Mouse (Mus musculus) ES-Bruce4 (cell line): Measurements from ENCODE around the gene Slc9a9. TPM values are rescaled to one million over a fixed set of nuclear protein-coding genes. Genes with fewer than 3 reads are reported as not detected.

ENCODE experiments used
- H3K27ac ChIP-seq: 2 replicates; pipeline ENCODE4 v1.5.1; 2012; ENCODE audit warnings: low read length, inconsistent platforms; ENCODE audit not compliant: insufficient read depth
- H3K27me3 ChIP-seq: 2 replicates; pipeline ENCODE4 v1.6.1; 2012; ENCODE audit warnings: mild to moderate bottlenecking, low read length, inconsistent platforms; ENCODE audit not compliant: control insufficient read depth, poor library complexity, insufficient read depth, severe bottlenecking
- H3K36me3 ChIP-seq: 2 replicates; pipeline ENCODE4 v1.6.1; 2012; ENCODE audit warnings: inconsistent platforms, mild to moderate bottlenecking, low read length, moderate library complexity; ENCODE audit not compliant: control insufficient read depth, poor library complexity, insufficient read depth, severe bottlenecking
- H3K4me1 ChIP-seq: one replicate; pipeline ENCODE4 v1.8.1; 2011; ENCODE audit warnings: low read length; ENCODE audit not compliant: control insufficient read depth, insufficient read depth
- H3K4me3 ChIP-seq: 2 replicates; pipeline ENCODE4 v1.5.1; 2011; ENCODE audit warnings: low read depth, mild to moderate bottlenecking, low read length
- H3K9ac ChIP-seq: 2 replicates; pipeline ENCODE4 v1.6.1; 2012; ENCODE audit warnings: low read depth, mild to moderate bottlenecking, inconsistent platforms; ENCODE audit not compliant: poor library complexity, severe bottlenecking
- H3K9me3 ChIP-seq: replicated peaks from 2 replicates; pipeline ENCODE4 v1.6.1; 2012; ENCODE audit warnings: mild to moderate bottlenecking, low read length, inconsistent platforms; ENCODE audit not compliant: control insufficient read depth, poor library complexity, insufficient read depth, severe bottlenecking
- CTCF ChIP-seq: IDR thresholded peaks from one replicate; pipeline ENCODE4 v1.8.1; 2011; ENCODE audit warnings: low read depth, low read length
- EP300 ChIP-seq: IDR thresholded peaks from 2 replicates; pipeline ENCODE4 v1.6.1; 2011; ENCODE audit warnings: low read depth, low read length; ENCODE audit not compliant: insufficient read depth
- POLR2A ChIP-seq: IDR thresholded peaks from one replicate; pipeline ENCODE4 v1.8.1; 2011; ENCODE audit warnings: low read length; ENCODE audit not compliant: insufficient read depth
- polyA plus RNA-seq: library from polyadenylated mRNA; stranded (reverse); fragments of >200 nt; gene quantifications from 2 replicates; pipeline ENCODE4 v1.2.4, GENCODE M21; 2011; ENCODE audit warnings: low read depth; ENCODE audit not compliant: missing spikeins, insufficient read depth, insufficient read length

Slc9a9 gene
- polyA plus RNA-seq, 1 experiment: not detected

DNA sequence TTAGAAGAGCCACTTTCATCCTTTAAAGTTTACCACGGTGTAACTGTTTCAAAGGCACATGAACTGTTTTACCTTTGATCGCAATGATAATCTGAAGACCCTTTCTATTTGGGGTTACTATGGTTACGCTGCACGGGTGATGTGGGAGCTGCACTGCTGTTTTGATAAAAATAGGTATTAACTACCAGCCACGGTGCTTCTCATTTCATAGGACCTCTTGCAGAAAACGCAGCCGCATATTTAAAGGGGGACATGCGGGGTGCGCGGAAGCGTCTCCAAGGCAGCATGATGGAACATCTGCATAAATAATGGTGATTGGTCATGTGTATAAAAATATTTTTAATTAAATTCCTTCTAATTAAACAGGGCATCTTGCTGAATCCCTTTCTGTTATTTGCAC lies 169.5 kb downstream of the Slc9a9 start:
- Histone ChIP-seq H3K27ac (no peak overlapping the region), H3K4me3 (no peak overlapping the region), H3K9me3 (no peaks in the 10 kb centered on the region), H3K36me3 (no peaks in the 10 kb centered on the region), H3K4me1 (no peaks in the 10 kb centered on the region), H3K9ac (no peak overlapping the region), H3K27me3 (no peaks in the 10 kb centered on the region)
- TF ChIP-seq POLR2A (no peak), CTCF (no peak)

DNA sequence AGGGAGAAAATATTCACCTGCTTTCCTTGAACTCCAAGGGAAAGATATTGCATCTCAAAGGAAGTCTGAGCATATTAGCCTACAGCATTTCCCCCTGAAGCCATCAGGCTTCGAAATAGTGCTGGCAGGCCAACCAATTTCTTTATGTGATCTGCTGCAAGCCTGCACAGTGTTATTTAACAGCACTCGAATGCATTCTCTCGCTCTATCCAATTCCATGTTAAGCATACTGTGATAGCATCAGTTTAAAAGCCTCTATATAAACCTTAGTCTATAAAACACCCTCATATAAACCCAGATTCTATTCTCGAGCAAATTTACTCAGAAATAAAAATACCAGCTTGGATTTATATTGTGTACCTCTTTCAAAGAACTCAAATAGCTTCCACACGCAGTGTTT lies 170.7 kb downstream of the Slc9a9 start:
- Histone ChIP-seq H3K9ac (no peak overlapping the region), H3K9me3 (no peaks in the 10 kb centered on the region), H3K4me3 (no peak overlapping the region), H3K27ac (no peak overlapping the region), H3K4me1 (no peaks in the 10 kb centered on the region), H3K36me3 (no peaks in the 10 kb centered on the region), H3K27me3 (no peaks in the 10 kb centered on the region)
- TF ChIP-seq POLR2A: no peak
- no peak for TF ChIP-seq CTCF
- TF ChIP-seq EP300: no peak

DNA sequence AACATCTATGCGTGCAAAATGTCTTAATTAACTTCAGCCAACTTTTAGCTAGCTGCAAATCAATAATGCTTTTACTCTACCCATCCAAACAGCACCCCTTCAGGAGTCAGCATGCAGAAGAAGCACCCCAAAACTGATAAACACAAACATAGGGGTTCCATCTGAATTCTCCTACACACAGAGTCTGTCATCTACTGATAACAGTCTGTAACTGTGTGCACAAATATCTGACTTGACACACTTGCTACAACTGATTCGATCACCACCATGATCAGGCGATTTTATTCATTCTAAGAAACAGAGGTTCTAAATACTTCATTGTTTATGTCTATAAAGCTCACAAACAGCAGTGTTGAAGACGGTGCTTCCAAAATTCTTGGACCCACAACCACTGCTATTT lies 171.3 kb downstream of the Slc9a9 start:
- H3K4me1 ChIP-seq: no peaks in the 10 kb centered on the region
- H3K36me3 ChIP-seq: no peaks in the 10 kb centered on the region
- no peaks in the 10 kb centered on the region for H3K9me3 ChIP-seq
- TF ChIP-seq POLR2A: no peak
- TF ChIP-seq CTCF: no peak
- no peak for TF ChIP-seq EP300
- no peak overlapping the region for H3K9ac ChIP-seq
- no peak overlapping the region for H3K27ac ChIP-seq
- no peaks in the 10 kb centered on the region for H3K27me3 ChIP-seq
- H3K4me3 ChIP-seq: no peak overlapping the region

DNA sequence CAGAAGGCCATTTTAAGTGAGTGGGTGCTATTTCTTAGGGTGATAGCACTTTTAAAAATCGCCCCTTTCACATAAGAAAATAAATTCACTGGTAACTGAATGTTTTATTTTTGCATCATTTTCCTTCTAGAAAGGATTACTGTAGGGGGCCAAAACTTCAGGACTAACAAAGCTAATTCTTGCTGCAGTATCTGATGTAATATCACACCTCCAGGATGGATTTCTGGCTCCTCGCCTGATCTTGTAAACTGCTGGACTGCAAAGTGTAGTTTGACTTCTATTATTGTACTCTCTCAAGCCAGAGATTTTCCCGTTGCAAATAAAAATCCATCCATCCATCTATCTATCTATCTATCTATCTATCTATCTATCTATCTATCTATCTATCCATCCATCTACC lies 174.5 kb downstream of the Slc9a9 start:
- no peak overlapping the region for H3K9ac ChIP-seq
- TF ChIP-seq POLR2A: no peak
- TF ChIP-seq EP300: no peak
- no peaks in the 10 kb centered on the region for H3K4me1 ChIP-seq
- H3K9me3 ChIP-seq: no peaks in the 10 kb centered on the region
- H3K27me3 ChIP-seq: no peaks in the 10 kb centered on the region
- no peak overlapping the region for H3K4me3 ChIP-seq
- no peaks in the 10 kb centered on the region for H3K36me3 ChIP-seq
- no peak overlapping the region for H3K27ac ChIP-seq

DNA sequence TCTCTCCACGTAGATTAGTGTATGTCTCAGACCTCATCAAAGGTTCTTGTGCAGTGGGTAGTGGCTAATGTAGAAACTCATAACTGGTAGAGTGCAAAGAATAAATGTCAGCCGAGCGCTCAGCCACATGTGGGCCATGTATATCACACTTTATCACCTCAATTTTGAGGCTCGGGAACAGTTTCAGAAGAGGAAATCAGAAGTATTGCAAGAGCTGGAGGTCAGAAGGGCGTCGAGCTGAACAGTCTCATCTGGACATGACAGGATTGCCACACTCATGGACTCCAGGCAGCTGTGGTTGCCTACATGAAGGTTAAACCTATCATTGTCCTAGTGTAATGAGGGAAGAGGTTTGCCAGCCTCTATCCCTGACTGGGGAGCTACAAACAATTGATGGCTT lies 177.9 kb downstream of the Slc9a9 start:
- Histone ChIP-seq H3K9me3 (no peaks in the 10 kb centered on the region), H3K4me1 (no peaks in the 10 kb centered on the region), H3K27me3 (no peaks in the 10 kb centered on the region), H3K9ac (no peak overlapping the region), H3K27ac (no peak overlapping the region), H3K4me3 (no peak overlapping the region), H3K36me3 (no peaks in the 10 kb centered on the region)
- TF ChIP-seq EP300 (no peak), CTCF (no peak), POLR2A (no peak)

DNA sequence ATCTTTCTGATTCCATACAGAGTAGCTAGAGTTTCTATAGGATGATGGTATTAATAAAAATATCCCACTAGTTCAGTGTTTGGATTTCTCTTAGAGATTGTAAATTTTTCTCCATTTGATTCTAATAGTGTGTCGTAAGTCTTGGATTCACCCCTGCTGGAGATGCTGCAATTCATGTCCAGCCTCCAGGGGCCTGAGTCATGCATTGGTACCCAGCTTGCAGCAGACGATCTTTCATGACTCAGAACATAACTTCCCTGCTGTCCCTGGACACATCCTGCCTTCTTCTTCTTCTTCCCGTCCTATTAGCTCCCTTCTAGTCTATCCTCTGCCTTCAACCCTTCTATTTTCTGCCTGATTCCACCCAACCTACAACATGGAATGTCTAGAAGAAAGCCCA lies 181.8 kb downstream of the Slc9a9 start:
- H3K27ac ChIP-seq: no peak overlapping the region
- no peak overlapping the region for H3K4me3 ChIP-seq
- no peaks in the 10 kb centered on the region for H3K27me3 ChIP-seq
- H3K9me3 ChIP-seq: no peaks in the 10 kb centered on the region
- no peaks in the 10 kb centered on the region for H3K4me1 ChIP-seq
- H3K9ac ChIP-seq: no peak overlapping the region
- TF ChIP-seq CTCF (no peak), EP300 (no peak), POLR2A (no peak)
- no peaks in the 10 kb centered on the region for H3K36me3 ChIP-seq

DNA sequence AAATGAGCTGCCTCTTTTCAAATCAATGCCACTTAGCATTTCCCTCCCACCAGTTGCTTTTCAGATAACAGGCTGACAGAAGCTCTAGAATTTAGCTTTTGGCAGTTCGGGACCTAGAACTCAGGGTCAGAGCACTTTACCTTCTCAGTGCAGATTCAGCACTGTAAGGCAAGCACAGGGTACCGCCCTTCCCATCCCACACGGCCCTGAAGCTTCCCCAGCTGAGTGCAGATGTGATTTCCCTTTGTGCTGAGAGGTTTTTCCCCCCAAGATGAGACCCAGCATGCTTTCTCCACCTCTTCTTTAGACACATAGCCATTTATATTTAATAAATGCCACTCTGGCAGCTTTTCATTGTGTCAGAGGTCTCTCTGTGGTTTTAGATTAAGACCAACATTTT lies 186.4 kb downstream of the Slc9a9 start:
- Histone ChIP-seq H3K9ac (no peak overlapping the region), H3K9me3 (no peaks in the 10 kb centered on the region), H3K4me3 (no peak overlapping the region), H3K27me3 (no peaks in the 10 kb centered on the region), H3K36me3 (no peaks in the 10 kb centered on the region), H3K4me1 (no peaks in the 10 kb centered on the region), H3K27ac (no peak overlapping the region)
- TF ChIP-seq EP300 (no peak), CTCF (no peak), POLR2A (no peak)
